Mouse (Mus musculus): ENCODE data around the gene Cox5a.

DNA sequence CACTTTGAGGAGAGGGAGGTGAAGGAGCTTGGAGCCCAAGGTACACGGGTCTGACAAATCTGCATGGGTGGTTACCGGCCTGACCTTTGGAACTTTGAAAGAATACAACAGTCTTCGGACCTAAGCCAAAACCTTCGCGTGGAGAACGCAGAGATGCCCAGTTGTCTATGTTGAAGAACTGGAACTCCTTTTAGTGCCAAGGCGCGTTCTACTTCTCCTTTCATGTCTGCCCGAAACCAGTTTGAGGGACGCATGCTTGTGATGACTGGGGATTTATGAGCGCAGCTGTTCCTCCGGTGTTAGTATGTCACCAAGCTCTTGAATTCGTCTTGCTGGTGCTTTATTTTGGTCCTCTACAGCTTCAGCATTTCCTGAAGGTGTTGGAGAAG is 40.6 kb downstream of the Cox5a start:
- TF ChIP-seq CTCF (IDR thresholded peaks at IDR 0.05; ENCODE audit: extremely low read depth, insufficient read depth, low read length) (no peak), POLR2A (IDR thresholded peaks at IDR 0.05; ENCODE audit: extremely low read depth, insufficient read depth, low read length) (no peak)

Measured in cortical plate, adult 2 months (tissue).